Mouse (Mus musculus): ENCODE measurements around the gene Pth. TPM values are rescaled to one million over a fixed set of nuclear protein-coding genes. Genes with fewer than 3 reads are reported as not detected.

Gene Pth
- polyA plus RNA-seq, 1 experiment from 2014 or later = not detected

DNA sequence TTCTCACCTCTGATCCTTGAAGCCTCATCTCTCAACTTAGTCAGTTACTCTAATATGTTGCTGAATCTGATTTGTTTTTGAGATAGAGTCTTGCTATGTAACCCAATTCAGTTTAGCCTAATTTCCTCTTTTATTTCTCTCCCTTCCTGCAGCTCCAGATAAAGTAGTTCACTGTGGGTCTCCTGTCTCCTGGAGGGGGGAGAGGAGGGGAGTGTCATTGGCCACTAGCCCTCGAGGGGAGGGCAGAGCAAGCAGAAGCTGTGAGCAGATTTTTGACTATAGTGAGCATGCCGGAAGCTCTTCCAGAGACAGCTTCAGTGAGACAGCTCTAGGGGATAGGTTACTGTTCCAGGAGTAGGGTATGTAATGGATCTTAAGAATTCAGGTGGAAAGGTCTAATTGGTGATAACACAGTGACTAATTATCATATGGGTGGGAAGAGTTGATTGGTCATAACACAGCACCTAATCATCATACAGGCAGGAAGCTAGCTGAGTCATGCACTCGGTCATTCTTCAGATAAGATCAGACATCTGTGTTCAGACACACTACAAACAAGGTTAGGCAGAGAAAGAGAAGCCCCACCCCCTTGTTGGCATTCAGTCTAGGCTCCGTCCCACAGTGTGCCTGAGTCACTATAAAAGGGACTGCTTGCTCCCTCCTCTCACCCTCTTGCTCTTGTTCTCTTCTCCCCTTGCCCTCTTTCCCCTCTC is 30.9 kb upstream of the Pth start:
- H3K9ac ChIP-seq (replicated peaks) = no peak overlapping the region
- H3K36me3 ChIP-seq (replicated peaks; ENCODE audit: insufficient read depth, low read length) = no peaks in the 10 kb centered on the region
- no peaks in the 10 kb centered on the region for H3K27me3 ChIP-seq (ENCODE audit: insufficient read depth, low read length)
- no peak overlapping the region for H3K27ac ChIP-seq (ENCODE audit: low read depth)
- DNase-seq (peak; percentile 21), ATAC-seq (peak; percentile 84)
- TF ChIP-seq EP300 (IDR thresholded peaks at IDR 0.05; ENCODE audit: low read depth) = peak; percentile 45
- no peak for TF ChIP-seq CTCF (IDR thresholded peaks at IDR 0.05; ENCODE audit: low read depth)
- no peak overlapping the region for H3K4me3 ChIP-seq (ENCODE audit: low read depth, low read length)
- 7% methylated on average over 4 of the region's 4 CpGs for WGBS (ENCODE audit: insufficient replicate concordance)
- H3K9me3 ChIP-seq (ENCODE audit: low read length) = no peaks in the 10 kb centered on the region
- no peak overlapping the region for H3K4me2 ChIP-seq (ENCODE audit: low read depth, low read length)
- no peaks in the 10 kb centered on the region for H3K4me1 ChIP-seq (ENCODE audit: insufficient read depth)

DNA sequence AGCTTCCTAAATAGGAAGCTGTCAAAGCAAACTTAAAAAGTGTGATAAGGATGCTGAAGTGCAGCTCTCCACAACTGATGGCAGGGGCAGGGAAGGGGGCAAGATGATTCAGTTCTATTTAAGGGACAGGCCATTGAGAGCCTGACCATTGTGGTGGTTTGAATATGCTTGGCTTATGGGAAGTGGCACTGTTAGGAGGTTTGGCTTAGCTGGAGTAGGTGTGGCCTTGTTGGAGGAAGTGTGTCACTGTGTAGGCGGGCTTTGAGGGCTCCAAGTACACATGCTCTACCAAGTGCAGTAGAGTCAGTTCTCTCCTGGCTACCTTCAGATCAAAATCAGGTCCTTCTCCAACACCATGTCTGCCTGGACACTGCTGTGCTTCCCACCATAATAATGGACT is 28.2 kb upstream of the Pth start:
- Histone ChIP-seq H3K9ac (replicated peaks) (no peak overlapping the region), H3K27ac (ENCODE audit: low read depth) (no peak overlapping the region), H3K27me3 (ENCODE audit: insufficient read depth, low read length) (no peaks in the 10 kb centered on the region), H3K4me1 (ENCODE audit: insufficient read depth) (no peaks in the 10 kb centered on the region), H3K36me3 (replicated peaks; ENCODE audit: insufficient read depth, low read length) (no peaks in the 10 kb centered on the region), H3K4me2 (ENCODE audit: low read depth, low read length) (no peak overlapping the region), H3K9me3 (ENCODE audit: low read length) (no peaks in the 10 kb centered on the region), H3K4me3 (ENCODE audit: low read depth, low read length) (no peak overlapping the region)
- WGBS (ENCODE audit: insufficient replicate concordance) = 94% methylated on average over 1 of the region's 1 CpGs
- TF ChIP-seq EP300 (IDR thresholded peaks at IDR 0.05; ENCODE audit: low read depth) = no peak
- TF ChIP-seq CTCF (IDR thresholded peaks at IDR 0.05; ENCODE audit: low read depth) = no peak
- DNase-seq (no peak), ATAC-seq (no peak)

DNA sequence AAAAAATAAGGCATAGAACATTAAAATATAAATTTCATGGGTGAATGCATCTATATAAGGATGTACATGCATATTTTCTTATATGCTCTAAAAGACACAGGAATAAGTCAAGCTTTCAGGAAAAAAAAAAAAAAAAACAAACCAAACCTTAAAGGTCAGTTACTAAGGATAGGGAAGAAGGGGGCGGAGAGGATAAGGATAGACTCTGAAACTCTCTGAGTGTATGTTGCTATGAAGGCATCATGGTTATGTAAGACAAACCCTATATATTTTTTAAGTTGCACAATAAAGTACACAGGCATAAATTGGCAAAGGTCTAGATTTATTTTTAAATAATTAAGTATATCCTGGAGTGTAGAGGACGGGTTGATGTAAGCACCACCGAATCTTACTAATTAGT is 26.9 kb upstream of the Pth start:
- no peaks in the 10 kb centered on the region for H3K27me3 ChIP-seq (ENCODE audit: insufficient read depth, low read length)
- ATAC-seq (no peak), DNase-seq (no peak)
- H3K9ac ChIP-seq (replicated peaks) = no peak overlapping the region
- H3K27ac ChIP-seq (ENCODE audit: low read depth) = no peak overlapping the region
- H3K9me3 ChIP-seq (ENCODE audit: low read length) = no peaks in the 10 kb centered on the region
- no peaks in the 10 kb centered on the region for H3K36me3 ChIP-seq (replicated peaks; ENCODE audit: insufficient read depth, low read length)
- 85% methylated on average over 3 of the region's 3 CpGs for WGBS (ENCODE audit: insufficient replicate concordance)
- no peak overlapping the region for H3K4me2 ChIP-seq (ENCODE audit: low read depth, low read length)
- H3K4me1 ChIP-seq (ENCODE audit: insufficient read depth) = no peaks in the 10 kb centered on the region
- TF ChIP-seq EP300 (IDR thresholded peaks at IDR 0.05; ENCODE audit: low read depth) (no peak), CTCF (IDR thresholded peaks at IDR 0.05; ENCODE audit: low read depth) (no peak)
- no peak overlapping the region for H3K4me3 ChIP-seq (ENCODE audit: low read depth, low read length)

DNA sequence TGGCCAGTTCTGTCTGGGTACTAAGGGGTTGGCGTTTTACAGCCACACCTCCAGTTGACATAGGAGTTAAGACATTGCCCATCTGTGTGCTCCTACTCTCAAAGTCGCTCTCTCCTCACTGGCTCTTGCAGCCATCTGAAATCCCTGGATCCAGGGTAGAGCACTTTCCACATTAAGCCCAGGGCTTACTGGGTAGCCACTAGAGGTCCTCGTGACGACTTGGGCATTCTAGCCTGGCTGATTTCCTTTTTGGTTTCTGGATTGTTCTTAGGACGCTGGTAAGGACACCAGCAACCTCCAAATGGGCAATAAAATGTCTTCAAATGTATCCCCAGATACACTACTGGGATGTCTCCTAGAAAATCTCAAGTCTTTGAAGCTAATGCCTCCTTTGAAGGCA is 20.3 kb upstream of the Pth start:
- Histone ChIP-seq H3K4me2 (ENCODE audit: low read depth, low read length) (no peak overlapping the region), H3K9me3 (ENCODE audit: low read length) (no peaks in the 10 kb centered on the region), H3K27me3 (ENCODE audit: insufficient read depth, low read length) (no peaks in the 10 kb centered on the region), H3K4me3 (ENCODE audit: low read depth, low read length) (no peak overlapping the region), H3K36me3 (replicated peaks; ENCODE audit: insufficient read depth, low read length) (no peaks in the 10 kb centered on the region), H3K4me1 (ENCODE audit: insufficient read depth) (no peaks in the 10 kb centered on the region), H3K27ac (ENCODE audit: low read depth) (no peak overlapping the region), H3K9ac (replicated peaks) (no peak overlapping the region)
- WGBS (ENCODE audit: insufficient replicate concordance) = 42% methylated on average over 5 of the region's 5 CpGs
- no peak for DNase-seq
- ATAC-seq = no peak
- TF ChIP-seq CTCF (IDR thresholded peaks at IDR 0.05; ENCODE audit: low read depth) = peak; percentile 42
- TF ChIP-seq EP300 (IDR thresholded peaks at IDR 0.05; ENCODE audit: low read depth) = no peak

DNA sequence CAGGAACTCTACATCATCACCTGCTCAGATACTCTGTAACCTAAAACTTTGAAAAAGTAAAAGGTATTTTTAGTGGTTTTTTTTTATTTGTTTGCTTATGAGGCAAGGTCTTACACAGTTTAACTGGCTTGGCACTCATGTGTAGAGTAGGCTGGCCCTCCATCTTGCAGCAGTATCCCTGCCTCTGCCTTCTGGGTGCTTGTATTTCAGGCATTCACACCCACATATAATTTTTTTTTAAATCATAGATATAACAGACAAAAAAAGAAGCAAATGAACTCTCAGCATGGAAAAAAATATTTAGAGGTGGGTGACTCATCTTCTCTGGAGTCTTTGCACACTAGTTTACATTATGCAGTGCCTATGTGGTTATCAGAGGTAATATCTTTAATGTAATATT is 9.7 kb upstream of the Pth start:
- no peak overlapping the region for H3K27ac ChIP-seq (ENCODE audit: low read depth)
- H3K9ac ChIP-seq (replicated peaks) = no peak overlapping the region
- no peak overlapping the region for H3K4me2 ChIP-seq (ENCODE audit: low read depth, low read length)
- H3K4me3 ChIP-seq (ENCODE audit: low read depth, low read length) = no peak overlapping the region
- ATAC-seq = no peak
- no peaks in the 10 kb centered on the region for H3K9me3 ChIP-seq (ENCODE audit: low read length)
- no peak for DNase-seq
- H3K27me3 ChIP-seq (ENCODE audit: insufficient read depth, low read length) = no peaks in the 10 kb centered on the region
- TF ChIP-seq EP300 (IDR thresholded peaks at IDR 0.05; ENCODE audit: low read depth) (no peak), CTCF (IDR thresholded peaks at IDR 0.05; ENCODE audit: low read depth) (no peak)
- no peaks in the 10 kb centered on the region for H3K36me3 ChIP-seq (replicated peaks; ENCODE audit: insufficient read depth, low read length)
- H3K4me1 ChIP-seq (ENCODE audit: insufficient read depth) = no peaks in the 10 kb centered on the region

DNA sequence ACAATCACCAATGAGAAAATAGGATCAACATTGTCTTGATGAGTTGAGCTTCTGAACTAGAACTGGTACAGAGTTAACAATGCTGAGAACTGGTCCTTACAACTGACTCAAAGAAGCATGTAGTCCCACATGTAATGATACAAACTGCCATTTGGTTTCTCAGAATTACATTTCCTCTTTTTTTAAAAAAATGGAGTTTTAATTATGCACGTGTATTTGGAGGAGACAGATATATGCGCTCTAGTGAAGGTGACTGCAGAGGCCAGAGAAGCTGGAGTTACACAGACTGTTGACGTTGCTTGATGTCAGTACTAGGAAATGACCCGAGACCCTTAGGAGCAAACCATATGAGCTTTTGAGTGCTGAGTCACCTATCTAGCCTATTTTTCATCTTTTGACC is 8.3 kb upstream of the Pth start:
- TF ChIP-seq EP300 (IDR thresholded peaks at IDR 0.05; ENCODE audit: low read depth) (no peak), CTCF (IDR thresholded peaks at IDR 0.05; ENCODE audit: low read depth) (no peak)
- H3K9ac ChIP-seq (replicated peaks) = no peak overlapping the region
- 72% methylated on average over 4 of the region's 4 CpGs for WGBS (ENCODE audit: insufficient replicate concordance)
- no peaks in the 10 kb centered on the region for H3K4me1 ChIP-seq (ENCODE audit: insufficient read depth)
- no peak overlapping the region for H3K4me3 ChIP-seq (ENCODE audit: low read depth, low read length)
- H3K27ac ChIP-seq (ENCODE audit: low read depth) = no peak overlapping the region
- no peak for ATAC-seq
- H3K36me3 ChIP-seq (replicated peaks; ENCODE audit: insufficient read depth, low read length) = no peaks in the 10 kb centered on the region
- DNase-seq = no peak
- no peaks in the 10 kb centered on the region for H3K27me3 ChIP-seq (ENCODE audit: insufficient read depth, low read length)
- H3K4me2 ChIP-seq (ENCODE audit: low read depth, low read length) = no peak overlapping the region
- no peaks in the 10 kb centered on the region for H3K9me3 ChIP-seq (ENCODE audit: low read length)

DNA sequence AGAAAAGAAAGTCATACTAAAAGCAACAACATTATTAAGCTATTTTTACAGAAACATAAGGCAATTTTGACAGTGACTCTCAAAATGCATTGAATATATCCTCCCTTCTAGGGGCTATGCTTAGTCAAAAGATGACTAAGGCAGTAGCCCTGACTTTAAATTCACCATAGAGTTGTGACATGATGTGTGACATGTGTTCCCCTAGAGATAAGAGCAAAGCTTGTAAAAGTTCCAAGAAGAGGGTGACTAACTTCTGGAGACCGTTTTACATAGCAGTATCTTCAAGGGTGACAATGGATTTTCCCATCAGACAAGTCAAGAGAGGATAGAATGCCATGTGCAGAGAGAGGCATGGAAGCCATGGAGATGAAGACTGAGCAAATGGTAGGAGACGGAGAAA is 3.2 kb upstream of the Pth start:
- WGBS (ENCODE audit: insufficient replicate concordance) = 75% methylated on average over 2 of the region's 2 CpGs
- Histone ChIP-seq H3K9me3 (ENCODE audit: low read length) (no peaks in the 10 kb centered on the region), H3K4me3 (ENCODE audit: low read depth, low read length) (no peak overlapping the region), H3K9ac (replicated peaks) (no peak overlapping the region), H3K4me1 (ENCODE audit: insufficient read depth) (no peaks in the 10 kb centered on the region), H3K4me2 (ENCODE audit: low read depth, low read length) (no peak overlapping the region), H3K27ac (ENCODE audit: low read depth) (no peak overlapping the region), H3K27me3 (ENCODE audit: insufficient read depth, low read length) (no peaks in the 10 kb centered on the region), H3K36me3 (replicated peaks; ENCODE audit: insufficient read depth, low read length) (no peaks in the 10 kb centered on the region)
- ATAC-seq (no peak), DNase-seq (no peak)
- no peak for TF ChIP-seq EP300 (IDR thresholded peaks at IDR 0.05; ENCODE audit: low read depth)
- no peak for TF ChIP-seq CTCF (IDR thresholded peaks at IDR 0.05; ENCODE audit: low read depth)
